Mouse (Mus musculus) myocyte (in vitro differentiated cells): ENCODE measurements around the gene Dhdds. TPM values are rescaled to one million over a fixed set of nuclear protein-coding genes. Genes with fewer than 3 reads are reported as not detected.

Experiments used
- H3K27me3 ChIP-seq: one replicate; pipeline ENCODE4 v1.6.1; 2011; ENCODE audit not compliant: control insufficient read depth, insufficient read depth, insufficient read length
- H3K36me3 ChIP-seq: one replicate; pipeline ENCODE4 v1.6.1; 2011; ENCODE audit not compliant: control insufficient read depth, insufficient read depth
- H3K4me2 ChIP-seq: one replicate; pipeline ENCODE4 v1.6.1; 2011; ENCODE audit warnings: low read depth, control low read depth
- H3K4me3 ChIP-seq: one replicate; pipeline ENCODE4 v1.5.1; 2011; ENCODE audit warnings: mild to moderate bottlenecking, control low read depth, moderate library complexity
- H3K79me2 ChIP-seq: one replicate; pipeline ENCODE4 v1.6.1; 2011; ENCODE audit not compliant: control insufficient read depth, insufficient read depth
- H3ac ChIP-seq: one replicate; pipeline ENCODE4 v1.6.1; 2011; ENCODE audit not compliant: control insufficient read depth, insufficient read length
- CEBPB ChIP-seq: IDR thresholded peaks from 2 replicates; pipeline ENCODE4 v1.6.1; 2011; ENCODE audit warnings: mild to moderate bottlenecking, moderate library complexity; ENCODE audit not compliant: poor library complexity, insufficient read depth, severe bottlenecking
- E2F4 ChIP-seq: IDR thresholded peaks from one replicate; pipeline ENCODE4 v1.6.1; 2011; ENCODE audit warnings: mild to moderate bottlenecking, control low read depth, moderate library complexity; ENCODE audit not compliant: insufficient read depth
- MAX ChIP-seq: IDR thresholded peaks from one replicate; pipeline ENCODE4 v1.6.1; 2011; ENCODE audit warnings: low read depth, mild to moderate bottlenecking, control low read depth
- MYOD1 ChIP-seq, 3 experiments: IDR thresholded peaks; one replicate each; pipeline ENCODE4 v1.6.1; 2011; ENCODE audit warnings: control low read depth in 2 of 3, low read depth in 2 of 3, mild to moderate bottlenecking in 2 of 3, moderate library complexity in 1 of 3; ENCODE audit not compliant: insufficient read length in 2 of 3, control insufficient read depth in 1 of 3
- MYOG ChIP-seq, 3 experiments: IDR thresholded peaks; one replicate each; pipeline ENCODE4 v1.6.1; 2011; ENCODE audit warnings: control low read depth in 2 of 3, low read depth in 2 of 3, mild to moderate bottlenecking in 2 of 3; ENCODE audit not compliant: insufficient read length in 2 of 3, control insufficient read depth in 1 of 3, insufficient read depth in 1 of 3
- POLR2A ChIP-seq: IDR thresholded peaks from one replicate; pipeline ENCODE4 v1.6.1; 2011; ENCODE audit warnings: low read depth, mild to moderate bottlenecking, control low read depth, moderate library complexity; ENCODE audit not compliant: insufficient read length
- POLR2AphosphoS2 ChIP-seq: IDR thresholded peaks from one replicate; pipeline ENCODE4 v1.6.1; 2011; ENCODE audit warnings: low read depth, control low read depth; ENCODE audit not compliant: insufficient read length
- REST ChIP-seq: IDR thresholded peaks from one replicate; pipeline ENCODE4 v1.6.1; 2011; ENCODE audit warnings: mild to moderate bottlenecking, control low read depth, moderate library complexity; ENCODE audit not compliant: insufficient read depth, insufficient read length
- SRF ChIP-seq: IDR thresholded peaks from one replicate; pipeline ENCODE4 v1.6.1; 2011; ENCODE audit warnings: low read depth; ENCODE audit not compliant: control insufficient read depth, insufficient read length
- TCF12 ChIP-seq: IDR thresholded peaks from one replicate; pipeline ENCODE4 v1.6.1; 2011; ENCODE audit warnings: mild to moderate bottlenecking, control low read depth; ENCODE audit not compliant: poor library complexity, insufficient read depth, severe bottlenecking
- TCF3 ChIP-seq: IDR thresholded peaks from one replicate; pipeline ENCODE4 v1.6.1; 2011; ENCODE audit warnings: low read depth, control low read depth; ENCODE audit not compliant: insufficient read length
- USF1 ChIP-seq: IDR thresholded peaks from one replicate; pipeline ENCODE4 v1.6.1; 2011; ENCODE audit warnings: low read depth, mild to moderate bottlenecking, control low read depth, moderate library complexity
- polyA plus RNA-seq: library from polyadenylated mRNA; unstranded; fragments of >200 nt; fragmentation: generic; extraction: Trizol; gene quantifications from one replicate; pipeline ENCODE4 v1.2.1, GENCODE M21; 2012; ENCODE audit warnings: missing spikeins

Gene Dhdds
- polyA plus RNA-seq, 1 experiment = 30.5 TPM

GRCm38 (mm10) chr4:133958884-133959283, 41.8 kb downstream of the Dhdds start:
- H3K36me3 ChIP-seq = no peaks in the 10 kb centered on the region
- no peaks in the 10 kb centered on the region for H3K27me3 ChIP-seq
- no peak for TF ChIP-seq MYOG (IDR thresholded peaks at IDR 0.05; ENCODE audit: control insufficient read depth in 1 of 3, insufficient read depth in 1 of 3, insufficient read length in 2 of 3, low read depth in 2 of 3)
- TF ChIP-seq SRF = no peak
- TF ChIP-seq TCF12 = no peak
- no peak for TF ChIP-seq MAX
- no peak for TF ChIP-seq E2F4
- no peak for TF ChIP-seq USF1
- TF ChIP-seq CEBPB = no peak
- no peak for TF ChIP-seq POLR2A
- TF ChIP-seq REST = no peak
- TF ChIP-seq TCF3 = no peak
- no peak for TF ChIP-seq POLR2AphosphoS2
- TF ChIP-seq MYOD1 (IDR thresholded peaks at IDR 0.05; ENCODE audit: control insufficient read depth in 1 of 3, insufficient read length in 2 of 3, low read depth in 2 of 3) = no peak
- H3K4me3 ChIP-seq = no peak overlapping the region
- H3K4me2 ChIP-seq = no peak overlapping the region
- H3K79me2 ChIP-seq = no peaks in the 10 kb centered on the region
- H3ac ChIP-seq = no peak overlapping the region

- H3K4me2 ChIP-seq = no peak overlapping the region
- no peak overlapping the region for H3K4me3 ChIP-seq
- no peak overlapping the region for H3ac ChIP-seq
- no peaks in the 10 kb centered on the region for H3K36me3 ChIP-seq
- no peaks in the 10 kb centered on the region for H3K27me3 ChIP-seq
- TF ChIP-seq MAX = no peak
- no peak for TF ChIP-seq MYOG (IDR thresholded peaks at IDR 0.05; ENCODE audit: control insufficient read depth in 1 of 3, insufficient read depth in 1 of 3, insufficient read length in 2 of 3, low read depth in 2 of 3)
- no peak for TF ChIP-seq TCF3
- no peak for TF ChIP-seq REST
- TF ChIP-seq SRF = no peak
- no peak for TF ChIP-seq E2F4
- no peak for TF ChIP-seq POLR2A
- no peak for TF ChIP-seq POLR2AphosphoS2
- TF ChIP-seq CEBPB = no peak
- TF ChIP-seq USF1 = no peak
- TF ChIP-seq MYOD1 (IDR thresholded peaks at IDR 0.05; ENCODE audit: control insufficient read depth in 1 of 3, insufficient read length in 2 of 3, low read depth in 2 of 3) = no peak
- TF ChIP-seq TCF12 = no peak
- H3K79me2 ChIP-seq = no peaks in the 10 kb centered on the region
Measured at GRCm38 (mm10) chr4:133956358-133956757, 44.4 kb downstream of the Dhdds start.

GRCm38 (mm10) chr4:133946736-133947135, 54.0 kb downstream of the Dhdds start:
- Histone ChIP-seq H3K36me3 (no peaks in the 10 kb centered on the region), H3K79me2 (no peaks in the 10 kb centered on the region), H3K4me3 (no peak overlapping the region), H3K4me2 (no peak overlapping the region), H3ac (no peak overlapping the region), H3K27me3 (no peaks in the 10 kb centered on the region)
- TF ChIP-seq REST (no peak), POLR2AphosphoS2 (no peak), CEBPB (no peak), TCF3 (no peak), MYOD1 (IDR thresholded peaks at IDR 0.05; ENCODE audit: control insufficient read depth in 1 of 3, insufficient read length in 2 of 3, low read depth in 2 of 3) (no peak), USF1 (no peak), TCF12 (no peak), MAX (no peak), SRF (no peak), MYOG (IDR thresholded peaks at IDR 0.05; ENCODE audit: control insufficient read depth in 1 of 3, insufficient read depth in 1 of 3, insufficient read length in 2 of 3, low read depth in 2 of 3) (no peak), POLR2A (no peak), E2F4 (no peak)

GRCm38 (mm10) chr4:133943791-133944190, 56.9 kb downstream of the Dhdds start:
- TF ChIP-seq MYOD1 (IDR thresholded peaks at IDR 0.05; ENCODE audit: control insufficient read depth in 1 of 3, insufficient read length in 2 of 3, low read depth in 2 of 3) (no peak), SRF (no peak), USF1 (no peak), REST (no peak), TCF12 (no peak), POLR2AphosphoS2 (no peak), MAX (no peak), CEBPB (no peak), MYOG (IDR thresholded peaks at IDR 0.05; ENCODE audit: control insufficient read depth in 1 of 3, insufficient read depth in 1 of 3, insufficient read length in 2 of 3, low read depth in 2 of 3) (no peak), E2F4 (no peak), TCF3 (no peak), POLR2A (no peak)
- Histone ChIP-seq H3K27me3 (no peaks in the 10 kb centered on the region), H3K79me2 (no peaks in the 10 kb centered on the region), H3ac (no peak overlapping the region), H3K4me3 (no peak overlapping the region), H3K4me2 (no peak overlapping the region), H3K36me3 (no peaks in the 10 kb centered on the region)

GRCm38 (mm10) chr4:133942679-133943078, 58.0 kb downstream of the Dhdds start:
- Histone ChIP-seq H3K27me3 (no peaks in the 10 kb centered on the region), H3ac (no peak overlapping the region), H3K36me3 (no peaks in the 10 kb centered on the region), H3K4me3 (no peak overlapping the region), H3K79me2 (no peaks in the 10 kb centered on the region), H3K4me2 (no peak overlapping the region)
- TF ChIP-seq SRF (no peak), REST (no peak), MYOD1 (IDR thresholded peaks at IDR 0.05; ENCODE audit: control insufficient read depth in 1 of 3, insufficient read length in 2 of 3, low read depth in 2 of 3) (no peak), E2F4 (no peak), POLR2A (no peak), MAX (no peak), MYOG (IDR thresholded peaks at IDR 0.05; ENCODE audit: control insufficient read depth in 1 of 3, insufficient read depth in 1 of 3, insufficient read length in 2 of 3, low read depth in 2 of 3) (no peak), TCF12 (no peak), USF1 (no peak)
